Mouse (Mus musculus) layer of hippocampus, adult 11-12 months (tissue): ENCODE results near the gene Slc25a11.

Source experiments
- DNase-seq: peaks from one replicate; pipeline ENCODE4 v3.0.0; 2022; ENCODE audit warnings: low spot score

Slc25a11 gene

GRCm38 (mm10) chr11:70667271-70668150 is 20.2 kb upstream of the Slc25a11 start:
- DNase-seq: no peak

DNA sequence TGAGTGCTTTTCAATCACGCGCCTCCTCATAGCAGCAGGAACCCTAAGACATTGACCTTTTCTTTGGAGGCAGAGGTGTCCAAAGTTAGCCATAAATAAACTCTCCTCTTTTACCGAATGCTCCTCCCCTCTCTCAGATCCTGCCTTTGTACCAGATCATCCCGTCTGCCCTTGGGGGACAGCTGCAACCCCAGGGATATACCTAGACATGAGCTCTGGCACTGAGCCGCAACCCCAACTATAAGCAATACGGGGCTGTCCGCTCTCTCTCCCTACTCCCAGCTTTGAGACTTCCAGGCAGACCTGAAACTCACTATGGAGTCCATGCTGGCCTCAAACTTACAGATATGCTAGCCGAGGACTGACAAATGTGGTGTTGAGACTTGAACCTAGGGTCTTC is 19.4 kb upstream of the Slc25a11 start:
- DNase-seq: no peak

- no peak for DNase-seq
These were observed 17.5 kb upstream of the Slc25a11 start for GRCm38 (mm10) chr11:70664741-70665140.

GRCm38 (mm10) chr11:70663957-70664356 is 16.7 kb upstream of the Slc25a11 start:
- no peak for DNase-seq

DNA sequence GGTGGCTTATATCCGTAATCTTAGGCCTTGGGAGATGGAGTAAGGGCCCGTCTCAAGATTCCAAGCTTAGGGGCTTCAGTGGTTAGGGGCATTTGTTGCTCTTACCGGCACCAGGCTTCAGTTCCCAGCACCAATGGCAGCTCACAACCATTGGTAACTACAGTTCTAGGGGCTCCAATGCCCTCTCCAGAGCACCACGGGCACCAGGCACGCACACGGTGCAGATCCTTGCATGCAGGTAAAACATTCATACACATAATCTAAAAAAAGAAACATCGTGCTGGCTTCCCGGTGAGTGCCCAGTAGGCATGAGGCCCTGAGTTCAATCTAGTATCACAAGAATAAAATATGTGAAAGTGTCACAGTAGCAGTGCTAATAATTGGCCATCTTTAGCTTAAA is 15.8 kb upstream of the Slc25a11 start:
- DNase-seq: no peak

DNA sequence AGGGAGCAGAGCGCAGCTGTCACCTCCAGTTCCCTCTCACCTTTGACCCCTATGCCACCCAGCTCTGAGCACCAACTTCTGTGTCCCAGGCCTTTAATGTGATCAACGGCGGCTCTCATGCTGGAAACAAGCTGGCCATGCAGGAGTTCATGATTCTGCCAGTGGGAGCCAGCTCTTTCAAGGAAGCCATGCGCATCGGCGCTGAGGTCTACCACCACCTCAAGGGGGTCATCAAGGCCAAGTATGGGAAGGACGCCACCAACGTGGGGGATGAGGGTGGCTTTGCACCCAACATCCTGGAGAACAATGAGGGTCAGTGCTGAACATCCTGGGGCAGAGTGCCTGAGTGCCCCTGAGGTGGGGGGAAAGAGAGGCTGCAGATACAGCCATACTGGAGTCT is 13.3 kb upstream of the Slc25a11 start:
- no peak for DNase-seq

DNA sequence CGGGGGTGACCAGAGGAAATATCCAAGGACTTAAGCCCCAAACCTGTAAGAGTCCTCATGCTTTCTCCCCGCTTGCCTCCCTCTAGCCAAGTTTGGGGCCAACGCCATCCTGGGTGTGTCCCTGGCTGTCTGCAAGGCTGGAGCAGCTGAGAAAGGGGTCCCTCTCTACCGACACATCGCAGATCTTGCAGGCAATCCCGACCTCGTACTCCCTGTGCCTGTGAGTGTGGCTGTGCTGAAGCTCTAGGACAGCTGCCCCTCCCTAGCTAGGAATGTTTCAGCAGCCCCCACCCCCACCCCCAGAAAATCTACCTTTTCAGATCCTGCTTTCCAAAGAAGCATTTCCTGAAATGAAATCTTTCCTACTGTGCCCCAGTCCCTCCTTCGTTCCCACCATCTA is 11.7 kb upstream of the Slc25a11 start:
- no peak for DNase-seq

DNA sequence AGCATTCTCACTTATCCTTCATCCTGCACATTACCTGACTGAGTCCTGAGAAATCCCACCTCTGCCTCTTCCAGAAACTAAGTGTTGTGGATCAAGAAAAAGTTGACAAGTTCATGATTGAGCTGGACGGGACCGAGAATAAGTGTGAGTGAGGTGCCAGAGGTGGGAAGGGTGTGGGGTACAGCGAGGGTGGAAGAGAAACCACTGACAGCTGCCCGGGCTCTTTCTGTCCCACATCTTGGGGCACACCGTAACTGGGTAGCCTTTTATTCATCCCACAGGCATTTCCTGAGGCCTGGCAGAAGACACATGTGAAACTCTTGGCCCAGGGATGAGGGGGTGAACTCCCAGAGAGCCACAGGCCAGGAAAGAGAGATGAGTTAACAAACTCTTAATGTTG is 11.2 kb upstream of the Slc25a11 start:
- DNase-seq: no peak

- no peak for DNase-seq
These were observed 10.7 kb upstream of the Slc25a11 start for GRCm38 (mm10) chr11:70657991-70658390.

GRCm38 (mm10) chr11:70657573-70657972 is 10.3 kb upstream of the Slc25a11 start:
- DNase-seq: no peak

DNA sequence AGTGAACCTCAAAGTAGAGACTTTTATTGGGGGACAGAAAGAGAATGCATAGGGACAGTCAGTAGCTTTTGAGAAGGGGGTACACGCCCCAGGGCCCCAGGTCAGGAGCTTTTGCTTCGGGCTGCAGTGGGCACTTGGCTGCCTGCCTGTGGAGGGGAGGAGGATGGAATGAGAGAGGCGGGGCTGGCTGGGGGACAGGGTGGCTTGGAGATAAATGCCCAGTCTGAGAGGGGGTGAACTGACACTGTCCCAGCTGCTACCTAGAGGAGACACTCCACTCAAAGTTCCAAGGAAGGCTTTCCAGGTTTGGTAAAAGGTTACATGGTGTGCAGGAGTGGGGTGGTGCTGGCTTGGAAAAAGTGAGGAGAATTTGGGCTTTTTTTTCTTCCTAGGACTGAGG is 9.7 kb upstream of the Slc25a11 start, which contains the start of gene Eno3:
Gene Eno3, plus strand, starts transcription at position 239 of the 400 bp plus-strand sequence.
- no peak for DNase-seq

GRCm38 (mm10) chr11:70656456-70656927 is 9.2 kb upstream of the Slc25a11 start:
- no peak for DNase-seq

GRCm38 (mm10) chr11:70655571-70656455 is 8.5 kb upstream of the Slc25a11 start:
- no peak for DNase-seq

GRCm38 (mm10) chr11:70654923-70655570 is 7.8 kb upstream of the Slc25a11 start:
- peak; percentile 75 for DNase-seq

GRCm38 (mm10) chr11:70654198-70654922 is 7.1 kb upstream of the Slc25a11 start, which contains the start of gene Pfn1:
TSS of gene Pfn1 (minus strand) at chr11:70654644.
- DNase-seq: peak; percentile 68

GRCm38 (mm10) chr11:70653345-70654197 is 6.3 kb upstream of the Slc25a11 start:
- DNase-seq: peak; percentile 54

DNA sequence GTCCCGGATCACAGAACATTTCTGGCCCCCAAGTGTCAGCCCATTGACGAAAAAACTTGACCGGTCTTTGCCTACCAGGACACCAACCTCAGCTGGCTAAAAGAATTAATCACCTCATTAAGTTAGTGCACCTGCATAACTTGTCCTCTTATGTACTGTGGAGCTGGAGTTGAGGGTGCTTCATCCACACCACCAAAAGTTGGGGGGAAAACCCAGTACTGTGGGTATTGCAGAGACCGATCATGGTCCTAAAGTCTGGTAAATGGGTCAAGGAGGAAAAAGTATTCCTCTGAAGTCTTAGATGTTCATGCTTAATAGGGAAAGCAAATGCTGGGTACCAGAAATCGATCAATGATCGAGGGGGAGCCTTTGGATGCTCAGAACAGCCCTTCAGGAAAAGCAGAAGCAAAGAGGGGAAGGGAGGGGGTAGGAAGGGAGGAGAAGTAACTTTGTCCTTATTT is 5.6 kb upstream of the Slc25a11 start:
- DNase-seq: no peak

- peak; percentile 8 for DNase-seq
These were observed 5.0 kb upstream of the Slc25a11 start for GRCm38 (mm10) chr11:70652029-70652883.

- peak; percentile 3 for DNase-seq
These were observed 4.1 kb upstream of the Slc25a11 start for GRCm38 (mm10) chr11:70651391-70651790.
